Mouse (Mus musculus) A20 (cell line): ENCODE results near the gene Kifc1.

Source experiments
- DNase-seq: peaks from one replicate; pipeline ENCODE4 v3.0.0-alpha.2; 2011; ENCODE audit warnings: low read depth, low spot score

The Kifc1 gene

GRCm38 (mm10) chr17:33890533-33891059 lies at the start of gene Kifc1:
Gene Kifc1 (minus strand): TSS chr17:33890661.
- DNase-seq = peak; percentile 100

- no peak for DNase-seq
Observed at GRCm38 (mm10) chr17:33938783-33939182, 48.3 kb upstream of the Kifc1 start.

- DNase-seq = no peak
Observed at GRCm38 (mm10) chr17:33936993-33937392, 46.5 kb upstream of the Kifc1 start.

DNA sequence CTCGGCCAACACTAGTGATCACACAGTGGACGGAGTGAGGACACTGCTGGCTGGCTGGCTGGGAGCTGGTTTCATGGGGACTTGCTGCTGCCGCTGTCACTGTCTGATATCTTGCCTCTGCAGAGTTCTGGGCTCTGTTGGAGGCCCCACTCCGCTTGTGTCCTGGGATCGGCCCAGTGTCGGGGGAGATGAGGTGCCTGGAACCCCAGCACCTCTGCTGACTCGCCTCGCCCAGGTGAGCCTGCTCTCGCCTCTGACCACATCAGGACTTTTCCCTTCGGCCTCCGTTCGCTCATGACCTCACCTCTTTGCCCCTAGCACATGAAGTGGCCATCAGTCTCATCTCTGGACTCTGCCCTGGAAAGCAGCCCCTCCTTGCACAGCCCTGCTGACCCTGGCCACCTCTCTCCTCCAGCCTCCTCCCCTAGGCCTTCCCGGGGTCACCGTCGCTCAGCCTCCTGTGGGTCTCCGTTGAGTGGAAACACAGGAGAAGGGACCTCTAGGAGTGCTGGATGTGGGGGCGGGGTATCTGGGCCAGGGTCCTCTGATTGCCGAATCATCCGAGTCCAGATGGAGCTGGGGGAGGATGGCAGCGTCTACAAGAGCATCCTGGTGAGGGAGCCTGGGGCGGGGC lies 45.1 kb upstream of the Kifc1 start:
- DNase-seq = no peak

DNA sequence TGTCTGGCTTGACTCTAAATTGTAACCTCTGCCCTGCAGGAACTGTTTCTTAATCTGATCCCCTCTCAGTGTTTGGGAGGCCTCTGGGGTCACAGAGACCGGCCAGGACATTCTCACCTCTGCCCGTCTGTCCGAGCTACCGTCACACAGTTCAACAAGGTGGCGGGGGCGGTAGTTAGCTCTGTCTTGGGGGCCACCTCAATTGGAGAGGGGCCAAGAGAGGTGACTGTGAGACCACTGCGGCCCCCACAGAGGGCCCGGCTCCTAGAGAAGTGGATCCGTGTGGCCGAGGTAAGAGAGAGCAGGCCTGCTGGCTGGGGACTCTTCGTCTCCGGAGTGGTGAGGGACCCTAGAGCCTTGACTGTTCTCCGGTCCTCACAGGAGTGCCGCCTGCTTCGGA lies 42.5 kb upstream of the Kifc1 start:
- DNase-seq = no peak

DNA sequence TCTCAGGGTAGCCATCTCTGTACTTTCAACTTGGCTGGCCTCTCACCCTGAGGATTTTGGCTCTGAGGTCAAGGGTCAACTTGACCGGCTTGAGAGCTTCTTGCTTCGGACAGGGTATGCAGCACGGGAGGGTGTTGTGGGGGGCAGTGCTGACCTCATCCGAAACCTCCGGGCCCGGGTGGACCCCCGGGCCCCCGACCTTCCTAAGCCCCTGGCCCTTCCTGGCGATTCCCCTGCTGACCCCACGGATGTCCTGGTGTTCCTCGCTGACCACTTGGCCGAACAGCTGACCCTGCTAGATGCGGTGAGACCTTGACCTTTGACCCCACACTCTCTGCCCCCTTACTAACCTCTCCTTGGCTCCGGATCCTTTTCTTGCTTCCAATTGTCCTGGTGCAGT lies 42.0 kb upstream of the Kifc1 start:
- no peak for DNase-seq

- DNase-seq = no peak
Observed at GRCm38 (mm10) chr17:33931947-33932346, 41.5 kb upstream of the Kifc1 start.

- peak; percentile 51 for DNase-seq
Observed at GRCm38 (mm10) chr17:33931159-33931866, 40.9 kb upstream of the Kifc1 start.

DNA sequence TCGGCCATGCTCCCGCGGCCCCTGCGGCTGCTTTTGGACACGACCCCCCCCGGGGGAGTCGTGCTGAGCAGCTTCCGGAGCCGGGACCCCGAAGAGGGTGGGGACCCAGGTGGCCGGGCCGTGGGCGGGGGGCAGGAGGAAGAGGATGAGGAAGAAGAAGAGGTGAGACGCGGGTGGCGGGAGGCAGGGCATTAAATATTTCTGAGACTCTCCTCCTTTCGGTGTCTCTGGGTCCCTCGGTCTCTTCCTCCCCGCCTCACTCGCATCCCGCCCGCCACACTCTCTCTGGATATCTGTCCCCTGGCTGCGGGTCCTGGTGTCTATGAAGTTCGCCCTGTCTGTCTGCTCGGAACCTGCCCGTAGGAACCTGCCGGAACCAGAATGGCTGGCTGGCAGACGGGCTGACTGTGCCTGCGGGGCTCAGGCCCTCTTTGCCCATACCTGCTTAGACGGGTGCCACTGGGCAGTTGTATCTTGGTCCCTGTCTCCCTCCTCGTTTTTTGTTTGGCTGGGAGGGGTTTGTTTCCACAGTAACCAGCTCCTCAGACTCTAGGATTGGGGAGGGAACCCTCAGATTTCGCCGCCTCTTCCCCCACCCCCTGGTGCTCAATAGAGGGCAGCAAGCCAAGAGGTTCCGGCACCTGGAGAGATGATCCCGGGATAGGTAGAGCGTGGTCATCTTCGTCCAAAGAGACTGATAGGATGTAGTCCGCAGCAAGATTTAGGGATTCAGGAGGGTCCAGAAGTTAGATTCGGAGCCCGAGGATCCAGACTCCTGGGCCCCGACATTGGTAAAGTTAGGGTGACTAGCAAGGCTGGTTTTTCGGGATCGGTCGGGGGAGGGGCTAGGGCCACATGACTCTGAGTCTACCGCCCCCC lies 40.1 kb upstream of the Kifc1 start:
- DNase-seq = peak; percentile 85

DNA sequence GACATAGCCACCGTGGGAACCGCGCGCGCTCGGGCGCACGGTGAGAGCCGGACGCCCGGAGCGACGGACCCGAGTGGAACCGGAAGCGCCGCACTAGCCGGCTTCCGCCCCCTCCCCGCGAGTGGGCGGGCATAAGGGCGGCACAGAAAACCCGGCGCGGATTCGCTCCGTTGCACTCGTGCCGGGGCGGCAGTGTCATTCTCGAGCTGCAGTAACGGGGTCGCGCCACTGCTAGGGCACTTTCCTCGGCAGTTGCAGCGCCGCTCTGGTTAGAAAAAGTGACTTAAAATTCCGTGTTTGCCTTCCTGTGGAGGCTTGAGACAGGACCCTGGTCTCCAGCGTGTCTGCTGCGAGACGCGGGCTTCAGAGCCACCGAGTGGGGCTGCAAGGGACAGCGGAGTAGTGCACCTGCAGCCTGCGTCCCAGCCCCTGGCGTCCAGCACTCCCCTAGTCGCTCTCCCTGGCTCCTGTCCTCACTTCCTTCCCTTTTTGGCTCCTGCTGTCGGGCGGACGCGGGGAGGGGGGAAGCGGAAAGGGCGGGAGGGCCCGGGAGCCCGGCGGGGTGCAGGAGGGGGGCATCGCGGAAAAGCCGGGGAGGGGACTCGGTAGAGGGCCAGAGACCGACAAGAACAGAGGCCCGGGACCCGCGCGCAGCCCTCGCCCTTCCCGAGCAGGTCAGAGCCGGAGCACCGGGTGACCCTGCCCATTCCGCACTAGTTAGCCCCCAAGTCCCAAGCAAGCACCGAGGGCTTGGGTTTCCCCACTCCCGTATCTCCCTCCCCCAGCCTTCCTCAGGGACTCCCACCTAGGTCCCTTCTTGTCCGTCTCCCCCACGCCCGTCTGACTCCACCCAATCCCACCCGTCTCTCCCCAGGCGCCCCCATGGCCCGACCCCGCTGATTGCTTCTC lies 39.2 kb upstream of the Kifc1 start, which contains the start of gene Rgl2:
Gene Rgl2, plus strand, starts transcription at position 173 of the 909 bp plus-strand sequence.
- DNase-seq = peak; percentile 95

DNA sequence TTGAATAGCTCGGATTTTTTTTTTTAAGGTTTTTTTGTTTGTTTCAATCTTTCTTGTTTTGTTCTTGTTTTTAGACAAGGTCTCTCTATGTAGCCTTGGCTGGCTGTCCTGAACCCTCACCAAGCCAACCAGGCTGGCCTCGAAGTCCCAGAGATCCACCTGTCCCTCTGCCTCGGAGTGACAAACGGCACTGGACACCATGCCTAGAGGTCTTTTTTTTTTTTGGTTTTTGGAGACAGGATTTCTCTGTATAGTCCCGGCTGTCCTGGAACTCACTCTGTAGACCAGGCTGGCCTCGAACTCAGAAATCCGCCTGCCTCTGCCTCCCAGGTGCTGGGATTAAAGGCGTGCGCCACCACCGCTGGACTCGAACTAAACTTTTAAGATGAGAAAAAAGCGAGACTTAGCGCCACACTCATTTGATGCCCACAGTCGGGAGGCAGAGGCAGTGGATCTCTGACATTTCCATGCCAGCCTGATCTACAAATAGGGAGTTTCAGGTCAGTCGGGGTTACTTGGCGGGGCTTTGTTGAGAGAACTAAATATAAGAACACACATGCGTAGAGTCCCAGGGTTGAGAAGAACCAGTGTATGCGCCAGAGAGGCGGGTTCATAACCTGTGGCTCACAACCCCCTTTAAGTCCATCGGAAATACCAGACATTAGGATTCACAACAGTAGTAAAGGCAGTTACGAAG lies 37.9 kb upstream of the Kifc1 start:
- no peak for DNase-seq

DNA sequence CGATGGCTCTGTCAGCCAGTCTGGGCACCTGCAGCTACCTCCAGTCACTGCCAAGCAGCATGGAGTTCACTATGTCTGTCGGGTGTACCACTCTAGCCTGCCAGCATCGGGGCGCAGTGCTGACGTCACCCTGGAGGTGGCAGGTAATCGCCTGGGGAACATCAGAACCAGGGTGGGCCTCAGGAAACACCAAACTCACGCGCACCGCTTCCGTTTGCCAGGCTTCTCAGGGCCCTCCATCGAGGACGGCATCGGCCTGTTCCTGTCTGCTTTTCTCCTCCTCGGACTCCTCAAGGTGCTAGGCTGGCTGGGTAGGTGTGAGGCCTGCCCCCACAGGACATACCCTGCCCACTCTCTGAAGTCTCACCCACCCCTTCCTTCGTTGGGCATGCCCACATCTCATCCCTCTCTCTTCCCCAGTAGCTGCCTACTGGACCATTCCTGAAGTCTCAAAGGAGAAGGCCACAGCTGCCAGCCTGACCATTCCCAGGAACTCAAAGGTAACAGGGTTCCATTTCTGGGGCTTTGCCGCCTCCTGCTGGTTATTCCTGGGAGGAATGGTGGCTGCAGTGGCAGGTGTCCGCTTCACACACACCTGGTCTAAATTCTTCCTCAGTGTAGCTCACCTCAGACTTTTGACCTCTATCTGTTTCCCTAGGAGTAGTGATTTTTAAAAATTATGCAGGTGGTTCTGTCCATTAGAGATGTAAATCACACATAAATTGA lies 35.9 kb upstream of the Kifc1 start:
- no peak for DNase-seq

DNA sequence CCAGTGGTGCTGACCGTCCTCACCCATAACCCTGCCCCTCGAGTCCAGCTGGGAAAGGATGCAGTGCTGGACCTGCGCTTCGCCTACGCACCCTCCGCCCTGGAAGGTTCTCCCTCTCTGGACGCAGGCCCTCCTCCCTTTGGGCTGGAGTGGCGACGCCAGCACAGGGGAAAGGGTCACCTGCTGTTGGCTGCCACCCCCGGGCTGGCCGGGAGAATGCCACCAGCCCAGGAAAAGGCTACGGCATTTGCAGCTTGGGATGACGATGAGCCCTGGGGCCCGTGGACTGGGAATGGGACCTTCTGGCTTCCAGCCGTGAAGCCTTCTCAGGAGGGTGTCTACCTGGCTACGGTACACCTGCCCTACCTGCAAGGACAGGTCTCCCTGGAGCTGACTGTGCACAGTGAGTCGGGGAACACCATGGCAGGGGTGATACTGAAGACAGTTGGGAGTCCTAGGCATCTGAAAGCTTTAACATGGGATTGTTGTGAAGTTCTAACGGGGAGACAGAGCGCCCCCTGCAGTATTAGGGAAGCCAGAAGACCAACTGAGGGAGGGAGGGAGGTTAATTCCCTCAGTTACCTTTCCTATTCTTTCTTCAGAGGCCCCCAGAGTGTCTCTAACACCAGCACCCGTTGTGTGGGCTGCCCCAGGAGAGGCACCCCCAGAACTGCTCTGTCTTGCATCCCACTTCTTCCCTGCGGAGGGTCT lies 35.1 kb upstream of the Kifc1 start:
- no peak for DNase-seq

GRCm38 (mm10) chr17:33924577-33925283 lies 34.3 kb upstream of the Kifc1 start:
- DNase-seq = peak; percentile 82

DNA sequence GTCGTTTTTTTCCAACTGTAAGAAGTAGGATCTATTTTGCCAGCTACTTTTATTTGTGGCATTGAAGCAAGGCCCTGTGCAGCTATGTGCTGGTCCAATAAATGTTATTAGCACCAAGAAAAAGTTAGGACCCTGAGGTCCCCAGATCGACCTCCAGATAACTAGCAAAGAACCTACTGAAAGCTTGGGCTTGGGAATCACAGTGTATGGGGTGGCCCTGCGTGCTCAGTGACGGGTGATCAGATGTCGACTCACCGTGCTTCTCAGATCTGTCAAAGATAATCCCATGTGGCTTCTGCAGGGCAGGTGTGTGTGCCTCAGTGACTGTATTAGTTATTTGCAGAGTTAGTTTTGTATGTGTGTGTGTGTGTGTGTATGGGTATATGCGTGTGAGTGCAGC lies 30.9 kb upstream of the Kifc1 start:
- no peak for DNase-seq

DNA sequence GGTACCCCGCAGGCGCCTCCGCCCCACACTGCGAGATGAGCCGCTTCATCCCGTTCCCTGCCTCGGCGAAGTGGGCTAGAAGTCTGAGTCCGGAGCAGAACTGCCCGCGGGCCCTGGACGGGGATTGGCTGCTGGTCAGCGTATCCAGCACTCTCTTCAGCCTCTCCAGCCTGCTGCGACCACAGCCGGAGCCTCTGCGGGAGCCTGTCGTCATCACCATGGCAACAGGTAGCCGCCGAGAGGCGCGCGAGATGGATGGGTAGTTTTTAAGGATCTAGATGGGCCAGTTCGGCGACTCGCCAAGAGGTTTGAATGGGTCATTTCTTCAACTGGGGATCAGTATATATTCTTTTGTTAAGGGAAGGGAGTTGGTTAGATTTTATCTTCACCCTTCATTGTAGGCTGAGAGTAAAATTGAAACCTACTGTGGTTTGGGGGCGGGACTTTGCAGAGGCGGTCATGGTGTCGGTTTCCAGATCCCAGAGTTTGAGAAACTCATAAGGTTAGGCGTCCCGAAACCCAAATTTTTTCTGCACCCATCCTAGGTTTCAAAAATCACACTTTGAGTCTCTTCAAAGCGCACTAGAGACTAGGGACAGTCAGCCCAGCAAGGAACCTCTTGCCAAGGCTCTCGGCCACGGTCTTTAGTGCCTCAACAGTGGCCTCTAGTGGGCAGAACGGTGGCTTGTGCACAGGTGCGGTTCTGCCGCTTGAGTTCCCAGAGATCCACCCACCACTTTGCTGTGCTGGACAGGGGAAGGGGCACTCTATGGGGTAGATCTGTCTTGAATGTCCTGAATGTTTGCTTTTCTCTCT lies 30.0 kb upstream of the Kifc1 start:
- DNase-seq = peak; percentile 93
